Mouse (Mus musculus) hindbrain, postnatal 0 days (tissue): ENCODE measurements around the gene Ccdc73. TPM values are rescaled to one million over a fixed set of nuclear protein-coding genes. Genes with fewer than 3 reads are reported as not detected.
"Not testable (repeated sequence)": the region's sequence is repeated elsewhere in the genome, so short reads cannot be mapped to it uniquely, and the experiment has no call there.

Experiments used
- ATAC-seq: fragments of 200-750 bp; cut with Nextera tagmentation; 2 replicates; pipeline ENCODE4 v1.8.0; 2017; ENCODE audit warnings: mild to moderate bottlenecking, moderate TSS enrichment, moderate library complexity
- DNase-seq: peaks from one replicate; pipeline ENCODE4 v3.0.0-alpha.2; 2015; ENCODE audit warnings: low spot score
- H3K27ac ChIP-seq: fragments of 300-500 bp; sonication (generic); 2 replicates; pipeline ENCODE4 v1.5.1; 2014; ENCODE audit warnings: mild to moderate bottlenecking
- H3K27me3 ChIP-seq: fragments of 300-500 bp; sonication (generic); 2 replicates; pipeline ENCODE4 v1.6.1; 2014; ENCODE audit warnings: low read length, mixed read lengths; ENCODE audit not compliant: insufficient read depth
- H3K36me3 ChIP-seq: fragments of 300-500 bp; sonication (generic); 2 replicates; pipeline ENCODE4 v1.6.1; 2014; ENCODE audit warnings: low read length, mixed read lengths; ENCODE audit not compliant: insufficient read depth
- H3K4me1 ChIP-seq: fragments of 300-500 bp; sonication (generic); 2 replicates; pipeline ENCODE4 v1.6.1; 2014; ENCODE audit warnings: antibody characterized with exemption, low read length, mixed read lengths; ENCODE audit not compliant: insufficient read depth
- H3K4me2 ChIP-seq: fragments of 300-500 bp; sonication (generic); 2 replicates; pipeline ENCODE4 v1.6.1; 2014; ENCODE audit warnings: low read depth, mild to moderate bottlenecking, low read length, moderate library complexity, mixed read lengths
- H3K4me3 ChIP-seq: fragments of 300-500 bp; sonication (generic); 2 replicates; pipeline ENCODE4 v1.5.1; 2014; ENCODE audit warnings: low read length
- H3K9ac ChIP-seq: fragments of 300-500 bp; sonication (generic); replicated peaks from 2 replicates; pipeline ENCODE4 v1.6.1; 2014; ENCODE audit warnings: mild to moderate bottlenecking, low read length, moderate library complexity, mixed read lengths
- H3K9me3 ChIP-seq: fragments of 300-500 bp; sonication (generic); 2 replicates; pipeline ENCODE4 v1.6.1; 2016; ENCODE audit warnings: low read length, mixed read lengths
- CTCF ChIP-seq: IDR thresholded peaks from 2 replicates; pipeline ENCODE4 v1.5.1; 2016; ENCODE audit warnings: antibody characterized with exemption, control low read depth, low read depth
- WGBS: fragments of 180-500 bp; shearing (Covaris S2); extraction: QIAGEN DNeasy Blood & Tissue Kit; methylation state at CpG from one replicate; pipeline ENCODE4 v1.1.7; 2014; 5-methylcytosine and 5-hydroxymethylcytosine counted together
- polyA plus RNA-seq: library from polyadenylated mRNA; unstranded; fragments of >200 nt; fragmentation: Nextera tagmentation; extraction: Ambion mirVana; gene quantifications from 2 replicates; pipeline ENCODE4 v1.2.1, GENCODE M21; 2015
- total RNA-seq: library from RNA; depleted of rRNA; stranded (reverse); fragments of >200 nt; gene quantifications from 2 replicates; pipeline ENCODE4 v1.2.3, GENCODE M21; 2014

Gene Ccdc73
- total and polyA plus RNA-seq, 2 experiments from 2014 or later = 3.7 TPM; not detected in 1

DNA sequence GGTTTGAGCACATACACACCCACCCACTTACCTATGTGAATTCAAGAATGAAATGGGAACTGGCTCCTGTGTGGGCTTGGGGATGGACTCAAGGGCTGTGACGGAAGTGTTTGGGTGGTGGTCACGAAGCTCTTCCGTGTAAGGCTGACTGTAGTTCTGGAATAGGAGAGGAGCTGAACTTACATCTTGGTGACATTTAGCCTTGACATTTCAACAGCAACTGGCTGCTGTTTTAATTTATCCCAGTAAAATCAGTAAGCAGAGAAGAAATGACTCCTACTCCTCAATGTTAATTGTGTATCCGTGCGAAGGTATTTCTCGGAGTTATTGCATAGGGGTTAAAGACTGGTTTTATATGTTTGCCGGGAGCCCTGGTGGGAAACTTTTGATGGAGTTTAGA is 15.1 kb upstream of the Ccdc73 start:
- Histone ChIP-seq H3K4me2 (no peak overlapping the region), H3K4me1 (no peaks in the 10 kb centered on the region), H3K9ac (no peak overlapping the region), H3K9me3 (no peaks in the 10 kb centered on the region), H3K27me3 (no peaks in the 10 kb centered on the region; the same call in 1 of the 2 replicates), H3K36me3 (no peaks in the 10 kb centered on the region), H3K4me3 (no peak overlapping the region), H3K27ac (no peak overlapping the region)
- WGBS = 91% methylated on average over 7 of the region's 7 CpGs
- DNase-seq (no peak), ATAC-seq (no peak)
- TF ChIP-seq CTCF = no peak

DNA sequence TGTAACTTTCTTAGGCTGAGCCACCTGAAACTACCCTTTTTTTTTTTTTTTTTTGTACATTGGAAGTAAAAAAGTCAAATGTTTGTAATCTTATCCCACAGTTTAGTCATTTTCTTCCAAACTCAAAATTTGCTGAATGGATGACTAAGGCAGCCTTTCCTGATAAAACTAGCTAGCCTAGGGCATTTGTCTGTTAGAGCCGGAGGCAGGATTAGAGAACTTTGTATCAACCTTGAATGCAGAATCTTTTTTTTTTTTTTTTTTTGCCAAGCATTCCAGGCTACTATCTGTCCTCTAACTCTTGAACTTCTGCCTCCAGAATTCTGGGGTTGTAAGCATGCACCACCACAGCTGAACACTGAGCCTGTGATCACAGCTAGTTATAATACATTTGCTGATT is 12.8 kb upstream of the Ccdc73 start:
- Histone ChIP-seq H3K9ac (no peak overlapping the region), H3K4me3 (no peak overlapping the region), H3K4me1 (no peaks in the 10 kb centered on the region), H3K36me3 (no peaks in the 10 kb centered on the region), H3K4me2 (no peak overlapping the region), H3K27me3 (no peaks in the 10 kb centered on the region; the same call in 1 of the 2 replicates), H3K9me3 (no peaks in the 10 kb centered on the region), H3K27ac (no peak overlapping the region)
- DNase-seq (no peak), ATAC-seq (no peak)
- WGBS = 79% methylated on average over 1 of the region's 1 CpGs
- TF ChIP-seq CTCF = no peak

DNA sequence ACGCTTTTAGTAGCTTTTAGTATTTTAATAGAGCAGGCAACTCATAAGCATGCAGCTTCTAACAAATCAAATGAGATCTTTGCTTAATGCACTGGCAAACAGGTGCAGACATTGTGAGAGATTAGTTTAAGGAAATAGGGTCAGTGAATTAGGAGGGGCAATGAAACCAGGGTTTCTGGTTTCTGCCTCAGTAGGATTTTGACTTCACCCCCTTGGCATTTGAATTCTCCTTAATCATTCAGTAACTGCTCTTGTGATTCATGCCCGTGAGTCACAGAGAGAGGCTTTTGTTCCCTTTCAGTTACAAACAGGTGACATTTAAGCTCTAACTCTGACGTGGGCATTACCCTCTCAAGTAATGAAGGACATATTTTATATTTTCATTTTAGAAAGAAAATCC is 11.9 kb upstream of the Ccdc73 start:
- no peak for TF ChIP-seq CTCF
- Histone ChIP-seq H3K9ac (no peak overlapping the region), H3K4me1 (no peaks in the 10 kb centered on the region), H3K4me2 (no peak overlapping the region), H3K9me3 (no peaks in the 10 kb centered on the region), H3K27me3 (no peaks in the 10 kb centered on the region; the same call in 1 of the 2 replicates), H3K4me3 (no peak overlapping the region), H3K36me3 (no peaks in the 10 kb centered on the region), H3K27ac (no peak overlapping the region)
- DNase-seq = no peak
- 30% methylated on average over 3 of the region's 3 CpGs for WGBS
- no peak for ATAC-seq

DNA sequence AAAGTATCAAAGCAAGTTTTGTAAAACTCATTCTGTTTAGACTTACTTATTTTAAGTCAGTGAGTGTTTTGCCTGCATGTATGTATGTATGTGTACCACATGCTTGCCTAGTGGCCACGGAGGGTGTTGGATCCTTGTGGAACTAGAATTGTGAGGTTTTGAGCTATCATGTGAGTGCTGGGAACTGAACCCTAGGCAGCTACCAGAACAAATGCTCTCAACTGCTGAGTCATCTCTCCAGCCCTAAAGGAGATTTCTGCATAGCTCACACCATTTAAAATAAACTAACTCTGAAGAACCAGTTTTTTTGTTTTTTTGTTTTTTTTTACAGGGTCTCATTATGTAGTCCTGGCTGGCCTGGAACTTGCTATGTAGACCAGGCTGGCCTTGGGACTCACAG is 11.4 kb upstream of the Ccdc73 start:
- ATAC-seq = no peak
- DNase-seq = no peak
- no peak overlapping the region for H3K27ac ChIP-seq
- no peak for TF ChIP-seq CTCF
- H3K27me3 ChIP-seq = no peaks in the 10 kb centered on the region; the same call in 1 of the 2 replicates
- no peak overlapping the region for H3K9ac ChIP-seq
- H3K9me3 ChIP-seq = no peaks in the 10 kb centered on the region
- H3K4me2 ChIP-seq = no peak overlapping the region
- no peak overlapping the region for H3K4me3 ChIP-seq
- no peaks in the 10 kb centered on the region for H3K4me1 ChIP-seq
- WGBS = 65% methylated on average over 1 of the region's 1 CpGs
- H3K36me3 ChIP-seq = no peaks in the 10 kb centered on the region

DNA sequence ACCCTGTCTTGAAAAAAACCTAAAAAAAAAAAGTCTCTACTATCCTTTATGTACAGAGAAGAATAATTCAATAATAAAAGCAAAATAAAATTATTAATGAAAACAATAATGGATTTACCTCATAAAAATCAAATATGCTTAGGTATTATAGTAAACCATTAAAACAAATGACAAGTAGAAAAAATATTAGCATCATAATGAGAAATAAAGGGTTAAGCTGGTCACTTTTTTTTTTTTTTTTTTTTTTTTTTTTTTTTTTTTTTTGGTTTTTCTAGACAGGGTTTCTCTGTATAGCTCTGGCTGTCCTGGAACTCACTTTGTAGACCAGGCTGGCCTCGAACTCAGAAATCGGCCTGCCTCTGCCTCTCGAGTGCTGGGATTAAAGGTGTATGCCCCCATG is 9.5 kb upstream of the Ccdc73 start:
- DNase-seq, ATAC-seq, H3K4me3 ChIP-seq, H3K4me2 ChIP-seq, H3K9me3 ChIP-seq, H3K36me3 ChIP-seq, H3K9ac ChIP-seq, H3K4me1 ChIP-seq, H3K27me3 ChIP-seq, H3K27ac ChIP-seq: not testable (repeated sequence)
- 93% methylated on average over 3 of the region's 3 CpGs for WGBS

DNA sequence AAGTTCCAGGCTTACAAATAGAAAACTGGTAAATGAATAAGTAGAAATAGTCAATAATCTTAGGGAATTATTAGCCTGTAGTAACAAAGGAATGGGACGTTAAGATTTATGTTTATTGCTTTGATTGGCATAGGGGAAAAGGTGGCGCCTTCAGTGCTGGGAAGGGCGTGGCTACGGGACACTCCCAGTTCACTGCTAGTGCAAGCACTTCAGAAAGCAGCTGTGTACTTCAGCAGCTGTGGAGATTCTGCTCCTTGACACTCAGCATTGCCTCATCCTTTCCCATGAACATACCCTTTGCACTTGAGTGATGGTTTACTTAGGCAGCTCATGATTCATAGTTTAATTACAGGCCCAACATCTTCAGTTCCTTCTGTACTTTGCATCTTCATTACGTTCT is 8.5 kb upstream of the Ccdc73 start:
- TF ChIP-seq CTCF = no peak
- WGBS = 88% methylated on average over 5 of the region's 5 CpGs
- no peaks in the 10 kb centered on the region for H3K9me3 ChIP-seq
- H3K27ac ChIP-seq = no peak overlapping the region
- no peaks in the 10 kb centered on the region for H3K36me3 ChIP-seq
- H3K9ac ChIP-seq = no peak overlapping the region
- H3K27me3 ChIP-seq = no peaks in the 10 kb centered on the region
- DNase-seq = no peak
- no peak for ATAC-seq
- no peak overlapping the region for H3K4me2 ChIP-seq
- no peak overlapping the region for H3K4me3 ChIP-seq
- no peaks in the 10 kb centered on the region for H3K4me1 ChIP-seq

DNA sequence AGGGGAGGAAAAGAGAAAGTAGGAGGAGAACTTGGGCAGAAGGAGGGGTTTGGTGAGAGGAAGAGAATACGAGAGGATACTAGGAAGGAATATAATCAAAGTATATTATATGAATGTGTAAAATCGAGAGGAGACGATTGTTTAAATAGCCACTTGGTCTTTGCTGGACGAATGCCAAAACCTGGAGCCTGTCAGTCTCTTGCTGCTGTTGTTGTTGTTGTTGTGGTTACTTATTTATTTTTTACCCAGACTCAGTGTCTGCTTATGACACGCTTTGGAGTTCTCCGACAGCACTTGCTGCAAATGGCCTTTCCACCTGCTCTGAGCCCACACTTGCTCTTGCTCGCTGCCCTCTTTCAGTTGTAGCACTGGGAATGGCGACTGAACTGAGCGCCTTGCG is 7.2 kb upstream of the Ccdc73 start:
- no peak overlapping the region for H3K27ac ChIP-seq
- ATAC-seq (no peak), DNase-seq (no peak)
- no peak overlapping the region for H3K4me2 ChIP-seq
- no peak overlapping the region for H3K9ac ChIP-seq
- no peaks in the 10 kb centered on the region for H3K27me3 ChIP-seq
- no peak for TF ChIP-seq CTCF
- WGBS = 74% methylated on average over 10 of the region's 10 CpGs
- no peaks in the 10 kb centered on the region for H3K9me3 ChIP-seq
- H3K36me3 ChIP-seq = no peaks in the 10 kb centered on the region
- no peak overlapping the region for H3K4me3 ChIP-seq
- H3K4me1 ChIP-seq = no peaks in the 10 kb centered on the region
